Mouse (Mus musculus) ZHBTc4 (cell line): ENCODE measurements around the gene Tmem109.

Experiments
- DNase-seq: peaks from one replicate; pipeline ENCODE4 v3.0.0-alpha.2; 2011; ENCODE audit warnings: low read depth, low spot score

Gene Tmem109

GRCm38 (mm10) chr19:10841721-10842626 lies 39.8 kb downstream of the Tmem109 start:
- DNase-seq: no peak

DNA sequence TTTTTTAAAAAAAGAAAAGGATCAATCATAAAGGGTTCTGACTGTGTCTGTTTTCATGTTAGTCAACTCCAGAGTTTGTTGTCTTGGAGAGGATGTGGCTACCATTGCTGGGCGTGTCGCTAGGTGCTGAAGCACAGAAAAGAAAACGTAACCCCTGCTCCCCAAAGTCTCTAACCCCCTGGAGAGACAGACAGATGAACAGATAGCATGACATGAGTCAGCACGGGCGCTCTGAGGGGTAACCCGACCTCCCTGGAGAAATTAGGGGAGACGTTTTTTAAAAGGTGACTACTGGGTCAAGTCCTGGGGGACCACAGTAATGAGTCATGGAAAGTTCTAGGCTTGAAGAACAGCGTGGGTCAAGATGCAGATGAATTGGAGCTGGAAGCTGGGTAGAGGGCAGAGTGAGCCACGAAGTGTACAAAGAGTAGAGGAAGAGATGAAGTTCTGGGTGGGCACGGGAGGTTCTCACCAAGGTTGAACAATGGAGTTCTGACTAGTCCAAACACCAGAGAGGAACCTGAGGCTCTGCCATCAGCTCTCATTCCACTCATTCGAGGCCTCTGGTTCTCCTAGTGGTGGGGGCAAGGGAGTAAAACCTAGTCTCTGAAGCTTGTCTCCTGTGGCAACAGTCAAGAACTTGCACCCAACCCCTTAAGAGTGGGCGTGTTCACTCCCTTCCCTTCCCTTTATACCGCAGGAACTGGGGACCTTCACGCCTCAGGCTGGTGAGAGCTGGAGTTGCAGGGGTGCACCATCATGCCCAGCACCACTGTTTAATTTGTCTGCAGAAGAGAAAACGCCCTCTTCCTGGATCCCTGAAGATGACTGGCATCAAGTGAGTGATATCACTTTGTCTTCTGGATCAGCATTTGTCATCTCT lies 42.5 kb downstream of the Tmem109 start, which contains the start of gene Slc15a3:
Gene Slc15a3 (plus strand): TSS at position 718 of the 883 bp plus-strand sequence.
- no peak for DNase-seq

DNA sequence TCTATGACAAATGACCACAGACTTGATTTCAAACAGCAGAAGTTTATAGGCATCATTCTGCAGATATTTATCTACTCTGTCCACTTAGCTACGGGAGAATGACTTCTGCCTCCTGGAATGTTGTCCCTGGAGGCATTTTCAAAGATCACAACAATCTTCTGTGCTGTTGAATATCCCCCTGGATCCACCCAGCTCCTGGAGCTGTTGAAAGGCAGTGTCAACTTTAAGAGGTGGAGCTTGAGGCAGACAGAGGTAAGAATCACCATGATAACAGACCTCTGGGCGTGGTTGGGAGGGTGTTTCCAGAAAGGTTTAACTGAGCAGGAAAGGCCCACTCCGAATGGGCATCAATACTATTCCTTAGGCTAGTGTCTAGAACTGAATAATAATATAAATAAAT lies 46.1 kb downstream of the Tmem109 start:
- DNase-seq: peak; percentile 88

GRCm38 (mm10) chr19:10833611-10834010 lies 48.2 kb downstream of the Tmem109 start:
- no peak for DNase-seq

DNA sequence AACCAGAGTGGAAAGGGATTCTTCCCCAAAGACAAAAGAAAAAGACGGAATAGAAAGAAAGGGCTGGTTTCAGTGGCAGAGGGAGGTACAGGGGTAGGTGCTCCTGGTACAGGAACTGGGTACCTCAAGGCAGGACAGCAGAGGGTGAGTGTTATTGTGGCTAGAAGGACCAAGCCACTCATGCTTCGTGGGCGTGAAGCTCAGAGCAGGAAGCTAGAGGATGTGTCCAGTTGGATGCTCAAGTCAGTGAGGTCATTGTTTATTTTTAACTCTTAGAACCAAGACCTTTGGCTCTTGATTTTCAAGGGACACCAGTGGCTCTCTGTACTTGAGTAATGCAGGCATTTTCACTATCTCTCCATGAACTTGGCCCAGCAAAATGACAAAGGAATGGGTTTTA lies 49.8 kb downstream of the Tmem109 start:
- no peak for DNase-seq

DNA sequence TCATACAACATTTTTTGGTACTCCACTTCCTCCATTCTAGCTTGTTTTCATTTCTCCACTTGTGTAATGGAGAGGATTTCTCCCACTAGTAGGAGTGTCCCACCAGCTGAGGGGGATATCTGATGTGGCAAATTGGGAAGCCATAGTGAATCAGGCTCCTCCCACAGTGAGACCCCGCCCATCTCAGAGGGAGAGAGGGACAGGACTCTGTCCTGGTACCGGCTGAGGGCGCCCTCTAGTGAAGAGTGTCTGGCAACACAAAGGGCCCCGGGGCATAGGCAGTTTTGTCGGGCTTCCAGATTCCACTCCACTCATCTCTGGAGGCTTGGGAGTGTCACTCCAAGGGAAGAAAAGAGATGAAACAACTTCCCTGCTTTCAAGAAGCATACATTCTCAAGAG lies 50.4 kb downstream of the Tmem109 start:
- DNase-seq: peak; percentile 95

- DNase-seq: no peak
These were observed 52.2 kb downstream of the Tmem109 start, which contains the start of gene Cd6 for GRCm38 (mm10) chr19:10829436-10830175. Cd6 (minus strand) TSS chr19:10830058.

- no peak for DNase-seq
These were observed 53.5 kb downstream of the Tmem109 start for GRCm38 (mm10) chr19:10828321-10828720.

GRCm38 (mm10) chr19:10824061-10824460 lies 57.7 kb downstream of the Tmem109 start:
- no peak for DNase-seq

- DNase-seq: no peak
These were observed 59.3 kb downstream of the Tmem109 start for GRCm38 (mm10) chr19:10822534-10822933.

DNA sequence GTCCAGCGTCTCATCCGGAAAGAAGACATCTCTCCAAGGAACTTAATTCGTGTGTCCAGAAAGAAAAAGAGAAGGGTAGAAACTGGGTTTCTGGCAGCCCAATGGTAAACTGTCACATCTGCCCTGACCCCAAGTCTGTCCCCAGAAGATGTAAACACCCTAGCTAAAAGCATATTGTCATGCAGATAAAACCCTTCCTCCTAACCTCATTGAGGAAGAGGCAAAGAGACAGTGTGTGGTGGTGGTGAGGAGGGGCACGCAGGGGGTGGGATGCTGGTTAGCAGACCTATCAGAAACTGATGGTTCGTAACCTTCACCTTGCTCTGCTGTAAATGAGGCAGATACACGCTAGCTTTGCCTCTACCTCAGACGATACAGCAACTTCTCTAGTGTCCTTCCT lies 60.5 kb downstream of the Tmem109 start:
- DNase-seq: peak; percentile 39
